Mouse (Mus musculus): ENCODE data around the gene Iqck.
A peak's percentile ranks its signal among the peaks of the same experiment; 100 is the strongest.

The Iqck gene

DNA sequence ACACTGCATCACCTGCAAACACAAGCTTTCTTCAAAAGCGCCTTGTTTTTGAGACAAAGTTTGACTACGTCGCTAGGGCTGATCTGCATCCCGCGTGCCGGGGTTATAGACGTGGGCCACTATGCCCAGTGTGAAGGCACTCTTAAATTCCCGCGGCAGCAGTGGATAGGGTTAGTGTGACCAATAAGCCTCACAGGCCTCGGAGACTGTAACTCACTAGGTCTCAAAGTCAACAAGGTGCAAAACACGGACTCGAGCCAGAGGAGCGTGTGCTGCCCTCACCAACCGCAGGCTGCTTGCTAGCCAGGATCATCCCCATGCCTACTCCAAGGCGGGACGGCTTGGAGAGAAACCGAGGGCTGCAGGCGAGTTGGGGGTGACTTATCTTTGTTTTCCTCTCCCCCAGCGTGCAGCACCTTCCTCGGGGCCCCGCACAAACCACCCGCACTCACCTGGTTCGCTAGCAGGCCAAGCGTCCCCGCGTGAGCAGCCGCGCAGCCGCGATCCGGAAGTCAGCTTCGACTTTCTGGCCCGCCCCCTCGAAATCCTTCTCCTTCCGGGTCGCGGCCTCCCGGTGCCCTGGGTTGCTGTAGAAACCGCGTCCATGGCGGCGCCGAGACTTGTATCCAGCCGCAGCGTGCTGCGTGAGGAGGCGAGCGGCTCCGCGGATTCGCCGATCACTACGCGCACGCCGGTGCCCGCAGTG is at the start of gene Iqck:
Iqck (plus strand) TSS at position 582 of the 706 bp plus-strand sequence.
- peak; percentile 89 to 94 for DNase-seq (ENCODE audit: low spot score in 2 of 2)

DNA sequence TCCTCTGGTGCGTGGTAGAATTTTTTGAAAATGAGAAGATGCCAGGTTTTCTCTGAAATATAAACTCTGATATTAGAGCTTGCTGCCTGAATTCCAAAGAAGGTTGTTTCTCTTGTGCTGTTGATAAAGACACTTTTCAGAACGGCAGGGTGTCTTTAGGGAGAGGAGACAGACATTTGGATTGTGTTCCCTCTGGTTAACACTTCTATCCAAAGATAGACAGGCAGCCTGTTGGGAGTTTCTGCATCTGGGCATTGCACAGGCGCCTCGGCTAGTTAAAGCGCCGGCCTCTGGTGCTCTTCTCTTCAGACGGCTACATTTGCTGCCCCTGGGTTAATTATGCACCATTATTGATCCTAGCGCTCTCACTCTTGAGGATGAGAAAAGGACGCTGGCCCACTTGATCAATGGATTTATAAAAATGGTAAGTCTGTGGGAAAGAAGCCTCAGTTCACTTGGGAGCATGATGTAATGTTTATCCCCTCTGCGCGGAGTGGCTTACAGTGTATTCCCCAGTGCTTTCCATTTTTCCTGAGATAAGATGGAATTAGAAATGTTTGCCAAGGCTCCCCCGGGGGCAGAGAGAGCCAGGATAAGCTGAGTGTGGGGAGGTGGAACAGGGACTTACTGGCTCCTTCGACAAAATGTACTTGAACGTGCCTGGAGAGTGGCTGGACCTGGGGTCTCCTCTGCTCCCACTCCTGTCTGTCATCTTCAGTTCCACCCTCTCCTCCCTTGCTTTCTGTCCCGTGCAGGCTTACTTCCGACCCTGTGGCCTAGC is 48.7 kb upstream of the Iqck start:
- DNase-seq (ENCODE audit: low spot score in 2 of 2), result peak in 1 of 2 experiments; percentile 20

GRCm38 (mm10) chr7:118807899-118808298 is 47.7 kb upstream of the Iqck start:
- DNase-seq (ENCODE audit: low spot score in 2 of 2), result peak in 1 of 2 experiments; percentile 47

- DNase-seq (ENCODE audit: low spot score in 2 of 2), result no peak
Observed at GRCm38 (mm10) chr7:118811407-118812106, 44.0 kb upstream of the Iqck start.

GRCm38 (mm10) chr7:118813592-118813991 is 42.0 kb upstream of the Iqck start:
- peak in 1 of 2 experiments; percentile 17 for DNase-seq (ENCODE audit: low spot score in 2 of 2)

DNA sequence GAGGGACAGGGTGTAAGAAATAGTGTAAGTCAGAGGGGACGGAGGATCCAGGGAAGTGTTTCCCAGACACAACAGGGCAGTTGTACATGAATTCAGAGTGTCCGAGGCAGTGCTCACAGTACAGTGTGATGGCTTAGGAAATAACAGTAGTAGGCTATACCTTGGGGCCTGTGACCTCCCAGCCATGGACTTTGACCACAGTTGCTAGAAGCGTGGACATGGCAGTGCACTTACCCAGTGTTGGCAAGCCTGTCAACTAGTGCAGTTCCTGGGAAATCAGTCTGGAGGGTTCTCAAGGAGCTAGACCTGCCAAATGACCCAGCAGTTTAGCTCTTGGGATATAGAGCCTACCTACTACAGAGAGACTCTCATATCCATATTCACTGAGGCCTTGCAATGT is 39.3 kb upstream of the Iqck start:
- DNase-seq (ENCODE audit: low spot score in 2 of 2), result no peak

DNA sequence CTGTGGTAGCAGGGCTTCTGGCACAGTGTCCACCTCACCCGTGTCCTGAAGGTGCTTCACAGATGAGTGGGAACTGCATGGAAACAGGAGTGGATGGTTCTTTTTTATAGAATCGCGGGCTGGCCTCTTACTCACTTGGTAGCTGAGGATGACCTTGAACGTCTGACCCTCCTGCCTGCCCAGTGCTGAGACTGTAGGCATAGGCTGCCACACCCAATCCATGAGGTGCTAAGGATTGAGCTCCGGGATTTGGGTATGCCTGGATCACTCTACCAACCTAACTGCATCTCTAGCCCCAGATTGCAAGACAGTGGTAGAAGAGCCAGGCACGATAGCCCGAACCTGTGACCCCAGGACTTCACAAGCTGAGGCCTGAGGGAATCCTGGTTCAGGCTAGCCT is 37.8 kb upstream of the Iqck start:
- no peak for DNase-seq (ENCODE audit: low spot score in 2 of 2)

DNA sequence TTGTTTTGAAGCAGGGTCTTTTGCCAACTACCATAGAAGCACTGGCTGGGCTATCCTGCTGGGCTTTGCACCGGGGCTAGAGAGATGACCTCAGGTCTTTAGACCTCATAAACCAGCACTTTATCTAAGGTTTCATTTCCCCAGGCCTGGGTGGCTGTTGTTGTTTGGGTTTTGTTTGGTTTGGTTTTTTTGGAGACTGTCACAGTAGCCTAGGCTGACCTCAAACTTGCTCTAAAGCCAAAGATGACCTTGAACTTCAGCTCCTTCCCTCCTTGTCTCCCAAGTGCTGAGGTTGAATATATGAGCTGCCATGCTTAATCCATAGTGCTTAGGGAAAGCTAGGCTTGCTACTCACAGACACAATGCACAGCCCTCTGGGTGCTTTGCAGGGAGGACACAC is 35.9 kb upstream of the Iqck start:
- no peak for DNase-seq (ENCODE audit: low spot score in 2 of 2)

GRCm38 (mm10) chr7:118821356-118821755 is 34.2 kb upstream of the Iqck start:
- DNase-seq (ENCODE audit: low spot score in 2 of 2), result no peak

DNA sequence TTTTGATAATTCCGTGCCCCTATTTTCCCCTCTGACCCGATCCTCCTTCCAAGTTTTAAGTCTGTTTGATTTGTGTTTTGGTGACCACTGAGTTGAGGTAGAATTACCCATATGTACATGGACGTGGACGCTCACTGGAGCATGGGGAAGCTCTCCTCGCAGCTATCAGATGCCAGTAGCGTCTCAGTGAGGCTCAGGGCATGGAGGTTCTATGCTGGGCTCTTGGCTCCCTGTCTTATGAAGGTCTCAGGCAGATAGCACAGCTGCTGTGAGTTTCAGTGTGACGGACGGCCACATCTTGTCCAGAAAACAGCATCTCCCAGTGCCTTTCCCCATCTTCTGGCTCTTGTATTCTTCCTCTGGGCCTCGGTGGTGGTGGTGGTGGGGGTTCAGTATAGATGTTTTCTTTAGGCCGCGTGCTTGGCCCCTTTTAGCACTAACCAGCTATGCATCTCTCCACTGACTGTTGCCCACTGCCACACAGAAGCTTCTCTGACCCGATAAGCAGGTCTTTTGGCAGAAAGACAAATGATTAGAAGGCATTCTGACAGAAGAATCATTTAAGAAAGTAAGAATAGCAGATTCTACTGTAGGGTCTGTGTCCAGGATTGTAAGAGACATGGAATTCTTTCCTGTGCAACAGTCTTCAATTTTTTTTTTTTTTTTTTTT is 33.5 kb upstream of the Iqck start:
- DNase-seq (ENCODE audit: low spot score in 2 of 2), result no peak

DNA sequence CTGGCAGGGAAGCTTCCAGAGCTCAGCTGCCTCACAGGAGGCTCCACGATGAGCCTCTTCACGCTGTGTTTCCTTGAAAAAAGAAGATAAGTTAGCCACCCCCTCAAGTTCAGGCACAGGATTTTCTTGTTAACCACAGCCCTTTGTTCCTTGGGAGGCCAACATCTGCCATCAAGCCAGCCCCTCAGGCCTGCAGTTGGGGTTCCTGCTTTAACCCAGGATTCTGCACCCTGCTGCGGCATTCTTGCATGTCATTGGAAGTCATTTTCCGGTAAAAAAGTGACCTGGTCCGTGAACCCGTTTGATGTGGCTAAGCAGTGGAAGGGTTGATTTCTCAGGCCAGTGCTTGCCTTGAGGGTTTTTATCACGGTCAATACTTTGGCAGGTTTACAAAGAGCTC is 31.1 kb upstream of the Iqck start:
- no peak for DNase-seq (ENCODE audit: low spot score in 2 of 2)

DNA sequence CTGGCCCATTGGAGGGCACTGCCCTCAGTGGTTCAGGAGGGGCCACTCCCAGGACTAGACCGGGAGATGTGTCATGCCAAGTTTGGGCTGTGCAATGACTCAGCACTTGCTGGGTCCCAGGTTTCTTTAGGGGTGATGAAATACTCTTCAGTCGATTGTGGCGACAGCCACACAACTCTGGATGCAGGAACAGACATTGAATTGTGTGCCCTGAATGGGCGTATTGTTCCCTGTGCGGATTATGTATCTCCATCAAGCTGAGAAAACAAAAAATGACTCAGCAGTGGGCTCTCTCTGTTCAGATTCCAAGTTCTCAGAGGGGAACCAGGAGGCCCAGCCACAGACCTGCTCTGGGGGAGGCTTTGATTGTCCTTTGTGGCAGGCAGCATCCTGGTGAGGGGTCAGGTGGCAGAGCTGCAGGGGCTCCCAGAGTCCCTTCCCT is 27.6 kb upstream of the Iqck start:
- no peak for DNase-seq (ENCODE audit: low spot score in 2 of 2)

DNA sequence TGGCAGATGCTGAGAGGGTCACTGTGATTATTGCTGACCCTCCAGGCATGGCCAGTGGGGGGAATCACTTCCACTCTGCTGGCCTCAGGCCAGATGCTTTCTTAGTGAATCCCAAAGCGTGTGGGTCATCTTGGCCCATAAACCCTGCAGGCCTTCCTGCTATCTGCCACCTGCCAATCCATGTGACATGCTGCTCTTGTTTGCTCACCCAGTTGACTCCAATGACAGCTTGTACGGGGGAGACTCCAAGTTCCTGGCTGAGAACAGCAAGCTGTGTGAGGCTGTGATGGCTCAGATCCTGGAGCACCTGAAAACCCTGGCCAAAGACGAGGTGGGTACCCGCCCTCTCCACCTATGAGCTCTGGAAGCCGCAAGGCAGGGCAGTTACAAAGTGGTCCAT is 17.7 kb upstream of the Iqck start:
- no peak for DNase-seq (ENCODE audit: low spot score in 2 of 2)

DNA sequence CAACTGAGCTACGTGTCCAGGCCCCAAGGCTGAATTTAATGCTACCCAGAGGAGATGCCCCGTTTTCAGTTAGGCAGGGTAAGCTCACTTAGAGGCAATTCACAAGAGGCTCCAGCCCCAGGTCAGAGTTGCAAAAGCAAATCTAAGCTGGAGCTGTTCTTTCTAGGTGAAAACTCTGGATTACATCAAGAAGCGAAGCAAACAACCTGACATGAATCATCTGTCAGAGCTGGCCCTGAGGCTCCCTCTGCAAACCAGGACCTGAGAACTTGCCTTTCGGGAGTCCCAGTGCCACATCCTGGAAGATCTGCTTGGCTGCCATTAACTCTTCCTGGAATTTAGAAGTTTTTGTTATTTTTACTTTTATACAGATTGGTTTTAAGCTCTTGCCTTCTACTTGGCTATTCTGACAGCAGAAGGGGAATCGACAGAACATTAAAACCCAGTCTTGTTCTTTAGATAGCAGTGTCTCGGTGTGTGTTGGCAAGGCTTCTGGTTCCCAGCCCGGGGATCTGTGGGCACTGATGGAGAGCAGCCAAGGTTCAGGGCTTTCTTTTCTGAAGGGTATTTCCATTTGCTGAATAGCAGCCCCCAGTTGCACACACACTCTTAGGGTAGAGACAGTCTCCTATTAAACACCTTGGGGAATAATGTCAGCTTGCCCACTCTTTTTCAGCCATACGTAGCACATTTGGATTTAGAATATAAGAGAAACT is 14.4 kb upstream of the Iqck start:
- peak in 1 of 2 experiments; percentile 61 for DNase-seq (ENCODE audit: low spot score in 2 of 2)

- DNase-seq (ENCODE audit: low spot score in 2 of 2), result peak in 1 of 2 experiments; percentile 36
Observed at GRCm38 (mm10) chr7:118841796-118842195, 13.8 kb upstream of the Iqck start.

- DNase-seq (ENCODE audit: low spot score in 2 of 2), result no peak
Observed at GRCm38 (mm10) chr7:118842938-118843337, 12.6 kb upstream of the Iqck start.

GRCm38 (mm10) chr7:118845141-118845540 is 10.4 kb upstream of the Iqck start:
- DNase-seq (ENCODE audit: low spot score in 2 of 2), result no peak

- no peak for DNase-seq (ENCODE audit: low spot score in 2 of 2)
Observed at GRCm38 (mm10) chr7:118846329-118846728, 9.2 kb upstream of the Iqck start.

DNA sequence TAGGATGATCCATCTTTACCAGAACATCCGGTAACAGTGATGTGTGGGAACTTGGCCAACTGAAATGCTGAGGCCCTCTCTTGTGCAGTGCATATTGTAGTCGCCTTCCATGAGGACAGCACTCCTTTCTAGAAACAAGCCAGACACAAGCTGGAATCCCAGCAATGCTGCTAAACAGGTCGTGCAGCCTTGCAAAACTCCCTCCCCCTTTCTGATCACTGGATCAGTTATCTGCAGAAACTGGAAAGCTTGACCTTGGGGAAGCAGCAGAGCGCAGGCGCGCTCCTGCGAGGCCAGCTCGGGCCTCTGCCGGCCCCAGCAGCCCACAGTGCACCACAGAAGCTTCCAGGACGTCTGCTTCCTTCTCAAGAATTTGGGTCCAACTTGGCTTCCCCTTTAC is 6.8 kb upstream of the Iqck start:
- no peak for DNase-seq (ENCODE audit: low spot score in 2 of 2)

DNA sequence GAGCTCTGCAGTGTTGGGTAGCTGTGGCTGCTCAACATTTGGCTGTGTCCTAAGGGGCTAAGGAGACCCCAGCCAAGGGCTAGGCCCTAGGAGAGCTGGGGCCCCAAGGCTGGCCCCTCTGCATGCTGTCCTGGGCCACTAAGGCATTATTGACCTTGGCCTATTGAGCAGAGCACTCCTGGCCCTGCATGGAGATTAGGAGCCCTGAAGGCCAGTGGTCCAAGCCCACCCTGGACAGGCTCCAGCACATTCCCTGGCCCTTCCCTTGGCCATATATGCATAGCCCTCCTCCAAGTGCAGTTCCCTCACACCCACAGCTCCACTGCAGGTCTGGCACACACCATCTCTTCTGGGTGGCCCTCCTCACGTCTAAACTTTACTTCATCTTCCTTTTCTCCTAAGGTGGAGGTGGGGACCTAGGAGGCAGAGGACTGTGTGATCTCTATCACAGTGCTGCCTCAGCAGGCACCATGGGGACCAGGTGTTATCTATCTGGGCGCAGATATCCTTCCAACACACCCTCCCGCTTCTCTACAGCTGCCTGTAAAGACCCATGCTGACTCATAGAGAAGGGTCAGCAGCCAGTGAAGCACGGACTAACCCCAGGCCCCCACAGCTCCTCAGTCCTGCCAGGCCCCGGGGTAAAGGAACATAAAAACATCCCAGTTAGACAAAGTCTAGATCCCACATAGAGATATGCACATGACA is 5.9 kb upstream of the Iqck start:
- DNase-seq (ENCODE audit: low spot score in 2 of 2), result no peak
